Mouse (Mus musculus): Measurements from ENCODE around the gene Cyp2a5.
"Not testable (repeated sequence)": the region's sequence is repeated elsewhere in the genome, so short reads cannot be mapped to it uniquely, and the experiment has no call there.

Gene Cyp2a5

GRCm38 (mm10) chr7:26835059-26835458, at the start of gene Cyp2a5:
Cyp2a5 (plus strand) TSS chr7:26835305.
- ATAC-seq (ENCODE audit: insufficient number of reproducible peaks, low FRiP score, low TSS enrichment) = not testable (repeated sequence)

- ATAC-seq (ENCODE audit: insufficient number of reproducible peaks, low FRiP score, low TSS enrichment) = not testable (repeated sequence)
Measured at GRCm38 (mm10) chr7:26786013-26786412, 49.1 kb upstream of the Cyp2a5 start.

GRCm38 (mm10) chr7:26789984-26790383, 45.1 kb upstream of the Cyp2a5 start:
- no peak for ATAC-seq (ENCODE audit: insufficient number of reproducible peaks, low FRiP score, low TSS enrichment)

- ATAC-seq (ENCODE audit: insufficient number of reproducible peaks, low FRiP score, low TSS enrichment) = no peak
Measured at GRCm38 (mm10) chr7:26800104-26800503, 35.0 kb upstream of the Cyp2a5 start.

GRCm38 (mm10) chr7:26800996-26801395, 34.1 kb upstream of the Cyp2a5 start:
- no peak for ATAC-seq (ENCODE audit: insufficient number of reproducible peaks, low FRiP score, low TSS enrichment)

DNA sequence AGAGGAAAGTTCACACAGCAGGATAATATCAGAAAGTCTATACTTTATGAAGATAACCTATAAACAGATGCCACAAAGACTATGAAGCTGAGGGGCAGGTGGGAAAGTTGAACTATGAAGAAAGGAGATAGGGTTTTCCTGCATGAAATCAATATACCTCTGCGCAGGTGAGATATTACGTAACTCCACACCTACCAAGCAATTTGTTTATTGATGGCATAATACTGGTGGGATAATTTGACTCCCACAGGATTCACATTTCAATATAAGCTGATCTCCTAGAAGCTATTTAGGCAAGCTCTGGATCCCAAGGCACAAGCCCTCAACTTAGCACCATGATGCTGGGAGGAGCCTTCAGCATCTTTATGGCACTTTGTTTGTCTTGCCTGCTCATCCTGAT, 26.5 kb upstream of the Cyp2a5 start, which contains the start of gene Cyp2g1:
TSS of gene Cyp2g1 (plus strand) at position 301 of the 400 bp plus-strand sequence.
- ATAC-seq (ENCODE audit: insufficient number of reproducible peaks, low FRiP score, low TSS enrichment) = no peak

DNA sequence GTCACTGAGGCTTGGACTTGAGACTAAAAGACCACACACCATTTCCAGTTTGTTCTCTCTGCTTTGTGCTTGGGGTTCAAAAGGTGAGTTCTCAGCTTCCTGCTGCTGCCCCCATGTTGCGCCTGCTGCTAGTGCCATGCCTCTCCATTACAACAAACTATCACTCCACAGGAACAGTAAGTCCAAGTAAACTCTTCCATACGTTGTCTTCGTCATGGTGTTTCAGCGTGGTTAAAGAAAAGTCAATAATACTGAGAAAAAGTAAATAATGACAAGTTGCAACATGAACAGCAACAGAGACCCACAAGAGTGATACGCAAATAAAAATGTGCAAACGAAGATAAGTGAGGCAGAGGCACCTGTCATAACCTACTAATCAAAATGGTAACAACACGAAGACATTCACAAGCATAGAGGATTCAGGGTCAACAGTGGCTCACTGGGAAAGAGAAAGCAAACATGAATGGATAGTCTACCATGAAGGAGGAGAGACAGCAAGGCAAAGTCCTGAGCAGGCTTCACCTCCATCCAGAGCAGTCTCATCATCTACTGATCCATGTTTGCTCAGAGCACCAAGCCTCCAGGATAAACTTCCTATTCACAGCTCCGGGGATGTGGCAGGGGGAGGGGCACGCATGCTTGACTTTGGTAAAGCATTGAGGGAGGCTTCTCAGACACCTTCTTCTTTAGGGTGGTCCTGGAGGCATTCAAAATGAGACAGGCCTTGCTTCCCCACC, 3.4 kb upstream of the Cyp2a5 start:
- ATAC-seq (ENCODE audit: insufficient number of reproducible peaks, low FRiP score, low TSS enrichment) = not testable (repeated sequence)

GRCm38 (mm10) chr7:26832668-26833067, 2.4 kb upstream of the Cyp2a5 start:
- not testable (repeated sequence) for ATAC-seq (ENCODE audit: insufficient number of reproducible peaks, low FRiP score, low TSS enrichment)

DNA sequence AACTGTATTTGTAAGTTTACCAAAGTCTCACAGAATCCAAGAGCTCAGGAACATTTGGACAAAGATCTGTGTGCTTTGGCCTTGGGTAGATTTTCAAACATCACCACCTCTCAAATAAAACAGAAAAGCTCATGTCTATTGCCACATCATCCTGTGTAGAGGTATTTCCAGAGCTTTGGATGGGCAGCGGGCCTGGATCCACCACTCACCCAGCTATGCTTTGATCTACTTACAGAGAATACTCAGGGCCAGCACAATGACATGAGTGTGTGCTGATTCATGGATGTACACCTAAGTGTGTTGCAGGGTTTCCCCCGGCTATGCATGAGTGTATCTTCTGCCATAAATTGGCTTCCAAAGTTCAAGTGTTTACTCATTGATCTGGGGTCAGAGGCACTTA, 8.3 kb downstream of the Cyp2a5 start:
- not testable (repeated sequence) for ATAC-seq (ENCODE audit: insufficient number of reproducible peaks, low FRiP score, low TSS enrichment)

DNA sequence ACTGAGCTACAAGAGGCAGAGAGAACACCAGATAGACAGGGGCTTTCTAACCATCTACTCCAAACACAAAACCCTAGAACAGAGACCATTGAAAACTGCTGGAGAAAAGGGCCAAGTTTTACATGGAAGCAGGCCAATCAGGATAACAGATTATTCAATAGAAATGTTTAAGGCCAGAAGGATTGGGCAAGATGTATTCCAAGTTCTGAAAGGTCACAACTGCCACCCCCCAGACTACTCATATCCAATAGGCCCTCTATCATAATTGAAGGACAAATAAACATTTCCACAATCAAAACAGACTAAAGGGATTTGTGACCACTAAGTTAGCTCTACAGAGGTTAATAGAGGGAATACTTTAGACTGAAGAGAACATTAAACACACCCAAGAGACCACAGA, 15.0 kb downstream of the Cyp2a5 start:
- ATAC-seq (ENCODE audit: insufficient number of reproducible peaks, low FRiP score, low TSS enrichment) = not testable (repeated sequence)

- ATAC-seq (ENCODE audit: insufficient number of reproducible peaks, low FRiP score, low TSS enrichment) = not testable (repeated sequence)
Measured at GRCm38 (mm10) chr7:26878581-26878980, 43.5 kb downstream of the Cyp2a5 start.

DNA sequence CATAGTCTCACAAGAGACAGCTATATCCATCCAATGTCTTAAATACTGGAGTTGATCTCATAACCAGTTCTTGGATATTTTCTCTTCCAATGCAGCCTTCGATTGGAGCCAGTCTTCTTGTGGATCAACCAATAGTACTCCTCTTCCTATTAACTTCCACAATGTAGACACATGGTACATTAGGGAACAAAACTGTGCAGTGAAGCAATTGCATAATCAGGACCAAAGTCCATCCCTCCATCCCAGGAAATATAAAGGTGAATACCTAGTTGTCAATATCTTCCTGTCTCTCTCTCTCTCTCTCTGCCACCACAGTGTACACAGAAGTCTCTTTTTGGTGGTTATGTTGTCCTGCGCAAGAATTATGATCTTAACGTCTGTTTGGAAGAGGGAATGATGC, 45.5 kb downstream of the Cyp2a5 start:
- ATAC-seq (ENCODE audit: insufficient number of reproducible peaks, low FRiP score, low TSS enrichment) = not testable (repeated sequence)
